Mouse (Mus musculus): ENCODE results near the gene Supt4a.

DNA sequence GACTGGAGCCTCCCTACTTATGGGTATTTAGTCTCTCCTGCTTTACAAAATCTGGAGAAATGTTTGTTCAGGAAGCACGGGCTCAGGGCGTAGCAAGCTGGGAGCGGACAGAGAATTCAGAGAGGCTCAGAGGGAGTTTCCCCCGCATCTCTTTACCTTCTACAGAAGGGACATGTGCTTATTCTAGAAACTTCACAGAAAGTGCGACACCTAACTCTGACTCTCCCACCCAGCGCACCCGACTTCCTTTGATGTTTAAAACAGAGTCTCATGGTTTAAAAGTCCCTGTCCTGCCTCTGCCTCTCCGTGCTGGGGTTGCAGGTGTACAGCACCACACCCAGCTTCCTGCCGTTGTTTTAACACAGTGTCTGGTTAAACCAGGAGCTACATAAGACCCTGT is 16.5 kb upstream of the Supt4a start:
- no peak for TF ChIP-seq CTCF (IDR thresholded peaks at IDR 0.05; ENCODE audit: borderline replicate concordance, insufficient read depth, low read depth, low read length)
- no peak for TF ChIP-seq POLR2A (IDR thresholded peaks at IDR 0.05; ENCODE audit: borderline replicate concordance, insufficient read depth, low read length)

Measured in cerebellum, adult 2 months (tissue).